Mouse (Mus musculus) forebrain, embryonic 12.5 days (tissue): Measurements from ENCODE around the gene Ceacam1. TPM values are rescaled to one million over a fixed set of nuclear protein-coding genes. Genes with fewer than 3 reads are reported as not detected.

ENCODE experiments used
- ATAC-seq: fragments of 200-750 bp; cut with Nextera tagmentation; 2 replicates; pipeline ENCODE4 v1.8.0; 2017; ENCODE audit warnings: moderate TSS enrichment; ENCODE audit not compliant: low FRiP score
- H3K27ac ChIP-seq: fragments of 300-500 bp; sonication (generic); 2 replicates; pipeline ENCODE4 v1.5.1; 2016; ENCODE audit warnings: mild to moderate bottlenecking
- H3K27me3 ChIP-seq: fragments of 300-500 bp; sonication (generic); 2 replicates; pipeline ENCODE4 v1.6.1; 2016; ENCODE audit warnings: mild to moderate bottlenecking
- H3K36me3 ChIP-seq: fragments of 300-500 bp; sonication (generic); replicated peaks from 2 replicates; pipeline ENCODE4 v1.6.1; 2016; ENCODE audit warnings: mild to moderate bottlenecking
- H3K4me1 ChIP-seq: fragments of 300-500 bp; sonication (generic); 2 replicates; pipeline ENCODE4 v1.6.1; 2016
- H3K4me2 ChIP-seq: fragments of 300-500 bp; sonication (generic); 2 replicates; pipeline ENCODE4 v1.6.1; 2016; ENCODE audit warnings: mild to moderate bottlenecking, moderate library complexity
- H3K4me3 ChIP-seq: fragments of 300-500 bp; sonication (generic); replicated peaks from 2 replicates; pipeline ENCODE4 v1.5.1; 2016; ENCODE audit warnings: mild to moderate bottlenecking
- H3K9ac ChIP-seq: fragments of 300-500 bp; sonication (generic); 2 replicates; pipeline ENCODE4 v1.6.1; 2016; ENCODE audit warnings: mild to moderate bottlenecking
- H3K9me3 ChIP-seq: fragments of 300-500 bp; sonication (generic); 2 replicates; pipeline ENCODE4 v1.6.1; 2016
- WGBS: fragments of 180-500 bp; shearing (Covaris S2); methylation state at CpG from one replicate; pipeline ENCODE4 v1.1.7; 2016; 5-methylcytosine and 5-hydroxymethylcytosine counted together
- polyA plus RNA-seq: library from polyadenylated mRNA; unstranded; fragments of >200 nt; fragmentation: Nextera tagmentation; extraction: Ambion mirVana; gene quantifications from 2 replicates; pipeline ENCODE4 v1.2.1, GENCODE M21; 2016

The Ceacam1 gene
- polyA plus RNA-seq, 1 experiment from 2014 or later = 0.51 TPM

DNA sequence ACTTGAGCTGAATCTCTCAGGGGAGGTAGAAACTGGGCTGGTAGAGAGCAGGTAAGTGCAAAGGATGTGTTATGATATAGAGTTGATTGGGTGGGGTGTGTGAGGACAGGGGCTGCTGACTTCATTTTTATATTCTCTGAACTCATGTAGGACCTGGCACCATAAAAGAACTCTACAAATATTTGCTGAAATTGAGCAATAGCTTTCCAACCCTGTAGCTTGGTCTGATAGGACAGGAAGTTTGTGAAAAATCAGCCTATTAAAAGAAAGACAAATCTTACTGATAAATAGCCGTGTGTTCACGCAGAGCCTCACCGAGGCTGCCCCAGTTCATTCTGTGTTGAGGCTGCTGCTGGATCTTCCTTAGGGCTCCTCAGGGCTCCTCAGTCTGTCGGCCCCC, 57.5 kb downstream of the Ceacam1 start:
- H3K4me3 ChIP-seq = no peak overlapping the region
- no peak overlapping the region for H3K27ac ChIP-seq
- no peaks in the 10 kb centered on the region for H3K36me3 ChIP-seq
- peaks cover 9% of the 10 kb centered on the region for H3K27me3 ChIP-seq
- H3K9ac ChIP-seq = no peak overlapping the region
- H3K4me2 ChIP-seq = no peak overlapping the region
- H3K4me1 ChIP-seq = no peaks in the 10 kb centered on the region
- no peak for ATAC-seq
- 87% methylated on average over 4 of the region's 4 CpGs for WGBS
- H3K9me3 ChIP-seq = no peaks in the 10 kb centered on the region

DNA sequence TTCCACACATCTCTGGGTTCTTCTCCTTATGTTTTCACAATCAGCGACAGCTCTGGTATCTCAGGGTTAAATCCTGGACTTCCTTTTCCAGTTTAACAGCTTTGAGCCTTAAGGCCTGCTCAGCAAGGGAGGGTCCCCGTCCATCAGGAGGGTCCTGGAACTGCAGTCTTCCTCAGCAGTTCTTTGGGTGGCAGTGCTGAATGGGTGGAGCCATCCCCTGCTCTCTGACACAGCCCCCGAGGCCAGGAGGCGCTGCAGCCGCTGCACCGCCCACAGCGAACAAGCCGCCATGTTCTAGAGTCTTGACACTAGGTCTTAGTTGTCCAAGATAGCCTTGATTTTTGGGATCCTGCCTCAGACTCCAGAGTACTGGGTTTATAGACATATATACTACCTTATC, 57.9 kb downstream of the Ceacam1 start:
- no peaks in the 10 kb centered on the region for H3K36me3 ChIP-seq
- no peak for ATAC-seq
- H3K9ac ChIP-seq = no peak overlapping the region
- H3K4me1 ChIP-seq = no peaks in the 10 kb centered on the region
- no peak overlapping the region for H3K27ac ChIP-seq
- H3K4me3 ChIP-seq = no peak overlapping the region
- H3K27me3 ChIP-seq = peaks cover 9% of the 10 kb centered on the region
- no peak overlapping the region for H3K4me2 ChIP-seq
- 81% methylated on average over 8 of the region's 8 CpGs for WGBS
- no peaks in the 10 kb centered on the region for H3K9me3 ChIP-seq

DNA sequence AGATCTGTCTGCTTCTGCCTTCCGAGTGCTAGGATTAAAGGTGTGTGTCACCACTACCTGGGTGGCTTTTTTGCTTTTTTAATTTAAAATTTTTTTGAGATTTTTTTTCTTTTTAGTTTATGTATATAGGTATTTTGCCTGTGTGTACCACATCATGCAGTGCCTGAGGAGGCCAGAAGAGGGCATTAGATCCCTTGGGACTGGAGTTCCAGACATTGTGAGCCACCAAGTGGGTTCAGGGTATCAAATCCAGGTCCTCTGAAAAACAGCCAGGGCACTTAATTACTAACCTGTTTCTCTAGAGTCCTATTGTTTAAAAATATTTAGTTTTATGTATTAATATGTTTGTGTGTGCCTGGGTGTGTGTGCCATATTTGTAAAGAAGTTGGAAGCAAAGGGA, 59.8 kb downstream of the Ceacam1 start:
- H3K27me3 ChIP-seq = peaks cover 4% of the 10 kb centered on the region
- H3K4me3 ChIP-seq = no peak overlapping the region
- no peaks in the 10 kb centered on the region for H3K9me3 ChIP-seq
- ATAC-seq = no peak
- H3K4me1 ChIP-seq = 0 out of 2 replicates have a peak, but pooled peaks cover 6% of the 10 kb centered on the region
- H3K27ac ChIP-seq = no peak overlapping the region
- H3K9ac ChIP-seq = no peak overlapping the region
- no peak overlapping the region for H3K4me2 ChIP-seq
- H3K36me3 ChIP-seq = no peaks in the 10 kb centered on the region
- 81% methylated on average over 1 of the region's 1 CpGs for WGBS

DNA sequence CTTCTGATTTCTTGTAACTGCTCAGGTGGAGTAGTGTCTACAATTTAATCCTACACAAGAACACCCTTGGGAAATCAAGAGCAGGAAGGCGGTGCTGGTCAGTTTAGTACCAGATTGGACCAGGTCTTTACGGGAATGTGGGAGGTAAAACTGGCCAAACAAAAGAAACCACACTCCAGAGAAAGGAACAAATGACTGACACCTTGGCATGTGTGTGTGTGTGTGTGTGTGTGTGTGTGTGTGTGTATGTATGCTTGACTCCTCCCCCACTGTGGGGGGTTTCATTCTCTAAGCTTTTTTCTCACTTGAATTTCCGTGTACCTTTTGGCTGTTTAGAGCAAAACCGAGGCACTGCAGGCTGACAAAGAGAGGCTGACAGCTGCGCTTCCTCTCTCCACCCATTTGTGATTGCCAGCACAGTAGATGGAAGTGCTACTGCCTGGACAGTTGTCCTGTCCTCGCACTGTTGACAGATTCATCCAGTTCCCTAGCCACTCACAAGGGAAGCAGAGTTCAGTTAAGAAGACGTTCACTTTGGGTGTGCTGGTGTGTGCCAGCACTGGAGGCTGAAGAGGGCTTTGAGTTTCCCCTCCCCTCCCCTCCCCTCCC, 64.5 kb downstream of the Ceacam1 start, which contains the start of gene Cxcl17:
Cxcl17 (minus strand) TSS at position 54 of the 609 bp plus-strand sequence.
- no peaks in the 10 kb centered on the region for H3K27me3 ChIP-seq

DNA sequence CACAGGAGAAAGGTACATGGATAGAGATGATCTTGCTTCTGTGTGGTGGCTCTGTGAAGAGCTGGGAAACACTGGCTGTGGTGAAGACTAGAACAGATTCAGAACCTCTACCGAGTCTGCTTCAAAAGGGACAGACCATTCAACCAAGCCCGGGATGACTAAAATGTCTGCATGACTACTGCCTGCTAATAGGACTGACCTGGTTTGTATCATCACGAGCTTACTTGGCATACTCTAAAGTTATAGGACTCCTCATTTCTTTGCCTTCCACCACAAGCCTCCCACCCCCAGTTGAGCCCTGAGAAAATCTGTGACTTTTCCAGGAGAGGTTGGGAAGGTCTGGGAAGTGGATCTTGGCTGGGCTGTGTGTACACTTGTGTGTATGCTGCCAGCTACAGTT, 65.5 kb downstream of the Ceacam1 start:
- Histone ChIP-seq H3K27ac (no peak overlapping the region), H3K27me3 (no peaks in the 10 kb centered on the region), H3K9ac (no peak overlapping the region), H3K36me3 (no peaks in the 10 kb centered on the region), H3K4me3 (no peak overlapping the region), H3K4me2 (no peak overlapping the region), H3K4me1 (0 out of 2 replicates have a peak, but pooled peaks cover 6% of the 10 kb centered on the region), H3K9me3 (no peaks in the 10 kb centered on the region)
- WGBS = 86% methylated on average over 3 of the region's 3 CpGs
- no peak for ATAC-seq

More for the DNA sequence above, 64.5 kb downstream of the Ceacam1 start, which contains the start of gene Cxcl17:
- WGBS = 52% methylated on average over 7 of the region's 7 CpGs
- no peak within 1 kb of the TSS for H3K9ac ChIP-seq
- no peaks in the 10 kb centered on the region for H3K36me3 ChIP-seq
- no peaks in the 10 kb centered on the region for H3K9me3 ChIP-seq
- no peak within 1 kb of the TSS for H3K27ac ChIP-seq
- no peak for ATAC-seq
- H3K4me1 ChIP-seq = 0 out of 2 replicates have a peak, but pooled peaks cover 6% of the 10 kb centered on the region
- H3K4me2 ChIP-seq = no peak within 1 kb of the TSS
- H3K4me3 ChIP-seq = no peak within 1 kb of the TSS

Other genes starting within 250 kb of the Ceacam1 start
- 15.9 and 17.5 TPM in 2 replicates for gene Gsk3a, start 239.8 kb downstream of the Ceacam1 start, polyA plus RNA-seq
- gene Erf, start 226.8 kb downstream of the Ceacam1 start, polyA plus RNA-seq = 10.3 and 13.0 TPM in 2 replicates
- gene Cic, start 209.9 kb downstream of the Ceacam1 start, polyA plus RNA-seq = 40.8 and 46.9 TPM in 2 replicates
- 378 and 384 TPM in 2 replicates for gene Pafah1b3, start 179.6 kb downstream of the Ceacam1 start, polyA plus RNA-seq
- gene Prr19, start 176.2 kb downstream of the Ceacam1 start, polyA plus RNA-seq = 1.3 and 1.7 TPM in 2 replicates
- gene Tmem145, start 171.5 kb downstream of the Ceacam1 start, polyA plus RNA-seq = 11.9 and 12.1 TPM in 2 replicates
- 18.5 and 18.8 TPM in 2 replicates for gene Megf8, start 160.4 kb downstream of the Ceacam1 start, polyA plus RNA-seq
- not detected in 2 replicates for gene Cnfn, start 107.9 kb downstream of the Ceacam1 start, polyA plus RNA-seq
- gene Lipe, start 78.9 kb downstream of the Ceacam1 start, polyA plus RNA-seq = 7.6 and 8.8 TPM in 2 replicates
- 0.27 and 0.52 TPM in 2 replicates for gene Cxcl17, start 64.7 kb downstream of the Ceacam1 start, polyA plus RNA-seq
- gene Ceacam2, start 62.3 kb upstream of the Ceacam1 start, polyA plus RNA-seq = not detected in 2 replicates
- gene Erich4, start 138.3 kb upstream of the Ceacam1 start, polyA plus RNA-seq = not detected in 2 replicates
- gene Dmac2, start 141.8 kb upstream of the Ceacam1 start, polyA plus RNA-seq = 24.0 and 25.1 TPM in 2 replicates
- 0.70 and 0.79 TPM in 2 replicates for gene B3gnt8, start 149.1 kb upstream of the Ceacam1 start, polyA plus RNA-seq
- gene Bckdha, start 181.4 kb upstream of the Ceacam1 start, polyA plus RNA-seq = 36.1 and 38.1 TPM in 2 replicates
- 49.8 and 51.1 TPM in 2 replicates for gene Exosc5, start 181.6 kb upstream of the Ceacam1 start, polyA plus RNA-seq
- gene Tmem91, start 197.6 kb upstream of the Ceacam1 start, polyA plus RNA-seq = 3.2 and 4.0 TPM in 2 replicates
- 31.3 and 31.6 TPM in 2 replicates for gene B9d2, start 203.2 kb upstream of the Ceacam1 start, polyA plus RNA-seq
- 1.3 and 1.6 TPM in 2 replicates for gene Tgfb1, start 209.4 kb upstream of the Ceacam1 start, polyA plus RNA-seq
- 29.0 and 35.7 TPM in 2 replicates for gene Ccdc97, start 241.5 kb upstream of the Ceacam1 start, polyA plus RNA-seq